Mouse (Mus musculus) left cerebral cortex, postnatal 36 days (tissue): ENCODE data around the gene Lekr1. TPM values are rescaled to one million over a fixed set of nuclear protein-coding genes. Genes with fewer than 3 reads are reported as not detected.
"Not testable (repeated sequence)": the region's sequence is repeated elsewhere in the genome, so short reads cannot be mapped to it uniquely, and the experiment has no call there.

ENCODE experiments used
- DNase-seq, 2 experiments: peaks; one replicate each; pipeline ENCODE4 v3.0.0; 2021 to 2022; ENCODE audit warnings: low spot score in 2 of 2, mixed read lengths in 1 of 2
- intact Hi-C: fragments of 180-260 bp; cut with DNase I; formaldehyde crosslinking; loops from one replicate; pipeline ENCODE4 v1.15.1; 2025
- total RNA-seq, 2 experiments: library from RNA; stranded (reverse); gene quantifications; 2 replicates each; pipeline ENCODE4 v1.2.3; 2021

Lekr1 gene
- total RNA-seq, 2 experiments from 2014 or later, result 6.9 to 8.2 TPM

- intact Hi-C loops, result no loop called here
- DNase-seq, result no peak
These were observed 78.9 kb downstream of the Lekr1 start for GRCm38 (mm10) chr3:65744936-65745335.

- intact Hi-C loops, result no loop called here
- DNase-seq, result no peak
These were observed 98.8 kb downstream of the Lekr1 start for GRCm38 (mm10) chr3:65764511-65765508.

GRCm38 (mm10) chr3:65766387-65766786 is 100.4 kb downstream of the Lekr1 start:
- intact Hi-C loops, result no loop called here
- DNase-seq, result no peak

GRCm38 (mm10) chr3:65767202-65767862 is 101.3 kb downstream of the Lekr1 start:
- DNase-seq, result no peak
- intact Hi-C loops, result no loop called here

GRCm38 (mm10) chr3:65769666-65770065 is 103.6 kb downstream of the Lekr1 start:
- intact Hi-C loops, DNase-seq: not testable (repeated sequence)

- intact Hi-C loops, result no loop called here
These were observed 107.9 kb downstream of the Lekr1 start for GRCm38 (mm10) chr3:65773910-65774309.

GRCm38 (mm10) chr3:65775096-65775495 is 109.1 kb downstream of the Lekr1 start:
- intact Hi-C loops, result no loop called here
- no peak for DNase-seq

More at GRCm38 (mm10) chr3:65773910-65774309, 107.9 kb downstream of the Lekr1 start:
- DNase-seq, result no peak

- DNase-seq, result no peak
- intact Hi-C loops, result no loop called here
These were observed 116.2 kb downstream of the Lekr1 start for GRCm38 (mm10) chr3:65782246-65782645.

- intact Hi-C loops, result no loop called here
- DNase-seq, result no peak
These were observed 124.2 kb downstream of the Lekr1 start for GRCm38 (mm10) chr3:65790076-65790685.

GRCm38 (mm10) chr3:65793561-65793960 is 127.5 kb downstream of the Lekr1 start:
- DNase-seq, result no peak
- intact Hi-C loops, result no loop called here

GRCm38 (mm10) chr3:65794711-65795110 is 128.7 kb downstream of the Lekr1 start:
- DNase-seq, result no peak
- intact Hi-C loops, result no loop called here

GRCm38 (mm10) chr3:65797345-65798137 is 131.5 kb downstream of the Lekr1 start:
- intact Hi-C loops, result no loop called here
- DNase-seq, result no peak

- intact Hi-C loops, result no loop called here
- DNase-seq, result no peak
These were observed 134.9 kb downstream of the Lekr1 start for GRCm38 (mm10) chr3:65800962-65801361.

- intact Hi-C loops, result no loop called here
- no peak for DNase-seq
These were observed 136.2 kb downstream of the Lekr1 start for GRCm38 (mm10) chr3:65802185-65802584.

- no peak for DNase-seq
- intact Hi-C loops, result no loop called here
These were observed 136.8 kb downstream of the Lekr1 start for GRCm38 (mm10) chr3:65802868-65803267.

- DNase-seq, result no peak
- intact Hi-C loops, result no loop called here
These were observed 148.9 kb downstream of the Lekr1 start for GRCm38 (mm10) chr3:65814881-65815280.

GRCm38 (mm10) chr3:65816012-65816411 is 150.0 kb downstream of the Lekr1 start:
- no peak for DNase-seq
- intact Hi-C loops, result no loop called here

GRCm38 (mm10) chr3:65818597-65818996 is 152.6 kb downstream of the Lekr1 start:
- intact Hi-C loops, result no loop called here
- DNase-seq, result no peak

- no peak for DNase-seq
- intact Hi-C loops, result no loop called here
These were observed 153.8 kb downstream of the Lekr1 start for GRCm38 (mm10) chr3:65819841-65820240.
